Mouse (Mus musculus) right cerebral cortex, postnatal 36 days (tissue): Measurements from ENCODE around the gene Cpz.
A peak's percentile ranks its signal among the peaks of the same experiment; 100 is the strongest.

Source experiments
- DNase-seq, 2 experiments: peaks; one replicate each; pipeline ENCODE4 v3.0.0; 2022; ENCODE audit warnings: low spot score in 2 of 2, mixed read lengths in 1 of 2

The Cpz gene

GRCm38 (mm10) chr5:35525469-35526123, at the start of gene Cpz:
Gene Cpz (minus strand): TSS chr5:35525698.
- DNase-seq, result no peak

GRCm38 (mm10) chr5:35574653-35575599, 49.4 kb upstream of the Cpz start, which contains the start of gene Trmt44:
Gene Trmt44 (minus strand): TSS chr5:35575070.
- DNase-seq, result peak; percentile 91 to 94

GRCm38 (mm10) chr5:35571546-35571945, 46.0 kb upstream of the Cpz start:
- DNase-seq, result no peak

GRCm38 (mm10) chr5:35566632-35567031, 41.1 kb upstream of the Cpz start:
- DNase-seq, result peak in 1 of 2 experiments; percentile 24

GRCm38 (mm10) chr5:35565217-35565616, 39.7 kb upstream of the Cpz start:
- no peak for DNase-seq

- peak; percentile 52 to 54 for DNase-seq
Observed at GRCm38 (mm10) chr5:35563449-35563848, 38.0 kb upstream of the Cpz start.

GRCm38 (mm10) chr5:35562616-35563015, 37.1 kb upstream of the Cpz start:
- peak; percentile 62 to 70 for DNase-seq

- DNase-seq, result no peak
Observed at GRCm38 (mm10) chr5:35559447-35559846, 33.9 kb upstream of the Cpz start.

GRCm38 (mm10) chr5:35557946-35558621, 32.6 kb upstream of the Cpz start:
- no peak for DNase-seq

GRCm38 (mm10) chr5:35556393-35556792, 30.9 kb upstream of the Cpz start:
- no peak for DNase-seq

- no peak for DNase-seq
Observed at GRCm38 (mm10) chr5:35552838-35553539, 27.5 kb upstream of the Cpz start.

GRCm38 (mm10) chr5:35551855-35552837, 26.6 kb upstream of the Cpz start:
- no peak for DNase-seq

- no peak for DNase-seq
Observed at GRCm38 (mm10) chr5:35546127-35546526, 20.6 kb upstream of the Cpz start.

- DNase-seq, result no peak
Observed at GRCm38 (mm10) chr5:35541059-35541790, 15.7 kb upstream of the Cpz start.

GRCm38 (mm10) chr5:35540555-35540954, 15.1 kb upstream of the Cpz start:
- no peak for DNase-seq

- no peak for DNase-seq
Observed at GRCm38 (mm10) chr5:35539576-35539975, 14.1 kb upstream of the Cpz start.

- DNase-seq, result no peak
Observed at GRCm38 (mm10) chr5:35538022-35538421, 12.5 kb upstream of the Cpz start.

GRCm38 (mm10) chr5:35537474-35537873, 12.0 kb upstream of the Cpz start:
- no peak for DNase-seq

GRCm38 (mm10) chr5:35536271-35536670, 10.8 kb upstream of the Cpz start:
- no peak for DNase-seq

GRCm38 (mm10) chr5:35531586-35531985, 6.1 kb upstream of the Cpz start:
- DNase-seq, result no peak
